ENCODE assay signal across 11 mouse cellular contexts in the genomic region with DNA sequence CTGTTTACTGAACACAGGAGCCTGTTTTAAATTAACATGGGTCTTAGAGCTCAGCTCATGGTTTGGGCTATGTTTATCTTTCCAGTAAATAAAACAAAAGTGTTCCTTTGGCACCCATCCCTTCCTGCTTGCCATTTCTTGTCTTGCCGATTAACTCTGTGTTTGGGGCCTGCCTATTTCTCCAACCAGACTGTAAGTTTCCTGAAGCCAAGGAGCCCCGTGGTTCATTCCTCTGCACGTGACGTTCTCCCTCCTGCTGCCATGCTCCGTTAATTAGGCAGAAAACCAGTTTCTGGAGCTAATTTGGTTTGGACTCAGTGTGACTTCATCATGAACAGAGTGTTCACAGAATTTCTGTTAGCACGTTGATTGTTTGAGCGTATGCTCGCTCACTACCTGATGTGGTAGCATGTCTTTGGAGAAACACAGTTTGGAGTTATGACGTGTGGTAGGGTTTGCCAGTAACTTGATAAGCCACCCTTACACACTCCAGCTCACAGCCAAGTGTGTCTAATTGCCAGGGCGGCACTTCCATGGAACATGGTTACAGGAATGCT.
DNase-seq lines count a peak whose midpoint lies in the region; ATAC-seq and TF ChIP-seq lines count a peak whose summit lies in the region.
"Had no signal": no experiment of that assay in that cellular context is flagged by ENCODE, and none has a peak within 500 bp of the region (broad histone marks: within the 10 kb centered on the region; RNA-seq: fewer than 3 reads in every experiment).

No protein-coding gene starts in this region.

- peaks cover 10% of the 10 kb centered on the region; the same call in 1 of the 2 replicates for H3K79me2 ChIP-seq in liver, adult 2 months (ENCODE audit: control insufficient read depth, insufficient read depth, low read length)

- peak overlapping the region; percentile 60 for H3K27ac ChIP-seq in heart, embryonic 12.5 days (ENCODE audit: poor library complexity, severe bottlenecking)
- H3K27ac ChIP-seq in liver, adult 2 months (replicated peaks; ENCODE audit: insufficient read depth, low read depth, low read length), result 0 out of 2 replicates have a peak overlapping the region, but pooled peaks have one; percentile 45
- H3K27ac ChIP-seq in liver, postnatal 0 days (ENCODE audit: low read depth), result no peak overlapping the region
- peak overlapping the region; percentile 68 for H3K27ac ChIP-seq in embryonic facial prominence, embryonic 14.5 days (replicated peaks; ENCODE audit: low read depth, low read length)
- H3K27ac ChIP-seq in limb, embryonic 10.5 days, result peak overlapping the region; percentile 67
- H3K27ac ChIP-seq: liver, embryonic 14.5 days; midbrain, embryonic 12.5 days had no signal

- DNase-seq in heart, postnatal 36 days, result no peak
- peak; percentile 80 for DNase-seq in liver, adult 2 months (ENCODE audit: extremely low read depth, low read depth, low spot score)
- no peak for DNase-seq in liver, postnatal 0 days
- peak; percentile 58 for DNase-seq in embryonic facial prominence, embryonic 14.5 days (ENCODE audit: low spot score)
- peak; percentile 47 for DNase-seq in limb, embryonic 10.5 days (ENCODE audit: low spot score)
- no peak for DNase-seq in adrenal gland, adult 8-10 months
- DNase-seq in left cerebral cortex, postnatal 4 days, result no peak
- DNase-seq: embryo, embryonic 11 days had no signal

- no peaks in the 10 kb centered on the region for H3K9me3 ChIP-seq in heart, embryonic 12.5 days (replicated peaks)
- H3K9me3 ChIP-seq in liver, postnatal 0 days (ENCODE audit: low read length), result no peaks in the 10 kb centered on the region
- no peaks in the 10 kb centered on the region for H3K9me3 ChIP-seq in embryonic facial prominence, embryonic 14.5 days (ENCODE audit: control insufficient read depth, low read length)
- H3K9me3 ChIP-seq in limb, embryonic 10.5 days (replicated peaks), result no peaks in the 10 kb centered on the region
- H3K9me3 ChIP-seq: midbrain, embryonic 12.5 days had no signal

- no peak for TF ChIP-seq POLR2A in liver, adult 2 months (IDR thresholded peaks at IDR 0.05; ENCODE audit: extremely low read depth, insufficient read depth, low read length)

- no peak overlapping the region for H3K9ac ChIP-seq in heart, embryonic 12.5 days
- no peak overlapping the region for H3K9ac ChIP-seq in liver, adult 2 months (ENCODE audit: low read depth, low read length)
- no peak overlapping the region for H3K9ac ChIP-seq in liver, postnatal 0 days (replicated peaks)
- H3K9ac ChIP-seq in embryonic facial prominence, embryonic 14.5 days (ENCODE audit: low read depth, low read length), result no peak overlapping the region
- H3K9ac ChIP-seq: liver, embryonic 14.5 days; midbrain, embryonic 12.5 days had no signal

- ATAC-seq in heart, embryonic 12.5 days (ENCODE audit: insufficient number of reproducible peaks, low FRiP score), result no peak
- no peak for ATAC-seq in liver, postnatal 0 days
- 0 out of 2 replicates have a peak, but pooled peaks have one; percentile 3 for ATAC-seq in embryonic facial prominence, embryonic 14.5 days (ENCODE audit: low read depth)

- intact Hi-C loops in heart, postnatal 36 days (cut with DNase I), result no loop called here
- intact Hi-C loops in left cerebral cortex, postnatal 4 days (cut with DNase I), result no loop called here

- no peak overlapping the region for H3K4me2 ChIP-seq in heart, embryonic 12.5 days
- no peak overlapping the region for H3K4me2 ChIP-seq in liver, postnatal 0 days (ENCODE audit: low read depth, low read length)
- no peak overlapping the region for H3K4me2 ChIP-seq in embryonic facial prominence, embryonic 14.5 days (ENCODE audit: low read depth, low read length)
- H3K4me2 ChIP-seq: midbrain, embryonic 12.5 days had no signal

- no peaks in the 10 kb centered on the region for H3K27me3 ChIP-seq in heart, embryonic 12.5 days (replicated peaks)
- H3K27me3 ChIP-seq in liver, adult 2 months (ENCODE audit: control insufficient read depth, insufficient read depth, low read length), result no peaks in the 10 kb centered on the region
- H3K27me3 ChIP-seq in liver, postnatal 0 days (ENCODE audit: insufficient read depth, low read length), result no peaks in the 10 kb centered on the region
- no peaks in the 10 kb centered on the region for H3K27me3 ChIP-seq in embryonic facial prominence, embryonic 14.5 days (replicated peaks; ENCODE audit: control insufficient read depth, insufficient read depth, low read length)
- no peaks in the 10 kb centered on the region for H3K27me3 ChIP-seq in limb, embryonic 10.5 days (ENCODE audit: low read depth, poor library complexity, severe bottlenecking)
- H3K27me3 ChIP-seq: midbrain, embryonic 12.5 days had no signal

- H3K4me3 ChIP-seq in heart, embryonic 12.5 days, result no peak overlapping the region
- H3K4me3 ChIP-seq in liver, adult 2 months (ENCODE audit: insufficient read depth, low read depth, low read length), result no peak overlapping the region
- no peak overlapping the region for H3K4me3 ChIP-seq in liver, postnatal 0 days (ENCODE audit: low read depth, low read length)
- H3K4me3 ChIP-seq in embryonic facial prominence, embryonic 14.5 days (ENCODE audit: low read depth, low read length), result no peak overlapping the region
- H3K4me3 ChIP-seq in limb, embryonic 10.5 days, result no peak overlapping the region
- H3K4me3 ChIP-seq: midbrain, embryonic 12.5 days had no signal

- H3K36me3 ChIP-seq in heart, embryonic 12.5 days, result peaks cover 5% of the 10 kb centered on the region
- H3K36me3 ChIP-seq in liver, adult 2 months (ENCODE audit: control insufficient read depth, insufficient read depth, low read length), result peaks cover 5% of the 10 kb centered on the region; the same call in 1 of the 2 replicates
- H3K36me3 ChIP-seq in liver, postnatal 0 days (replicated peaks; ENCODE audit: insufficient read depth, low read length), result peaks cover 9% of the 10 kb centered on the region; the same call in 1 of the 2 replicates
- H3K36me3 ChIP-seq in embryonic facial prominence, embryonic 14.5 days (ENCODE audit: control insufficient read depth, insufficient read depth, low read length), result 0 out of 2 replicates have a peak, but pooled peaks cover 10% of the 10 kb centered on the region
- H3K36me3 ChIP-seq in limb, embryonic 10.5 days, result peaks cover 42% of the 10 kb centered on the region

- TF ChIP-seq CTCF in liver, adult 2 months (IDR thresholded peaks at IDR 0.05; ENCODE audit: low read depth, low read length), result no peak
- TF ChIP-seq CTCF in liver, postnatal 0 days (IDR thresholded peaks at IDR 0.05; ENCODE audit: low read depth), result no peak

- 74% methylated on average over 10 of the region's 10 CpGs for WGBS in heart, embryonic 12.5 days
- WGBS in liver, adult 2 months, result 79% methylated on average over 10 of the region's 10 CpGs
- WGBS in liver, postnatal 0 days (ENCODE audit: insufficient replicate concordance), result 74% methylated on average over 10 of the region's 10 CpGs
- 47% methylated on average over 10 of the region's 10 CpGs for WGBS in embryonic facial prominence, embryonic 14.5 days
- WGBS in limb, embryonic 10.5 days, result 57% methylated on average over 10 of the region's 10 CpGs

- peaks cover 69% of the 10 kb centered on the region for H3K4me1 ChIP-seq in heart, embryonic 12.5 days (replicated peaks)
- H3K4me1 ChIP-seq in liver, adult 2 months (ENCODE audit: control insufficient read depth, insufficient read depth, low read length), result peaks cover 16% of the 10 kb centered on the region
- H3K4me1 ChIP-seq in liver, postnatal 0 days (ENCODE audit: insufficient read depth), result peaks cover 13% of the 10 kb centered on the region
- peaks cover 45% of the 10 kb centered on the region for H3K4me1 ChIP-seq in embryonic facial prominence, embryonic 14.5 days (ENCODE audit: control insufficient read depth, insufficient read depth, low read length)
- peaks cover 78% of the 10 kb centered on the region for H3K4me1 ChIP-seq in limb, embryonic 10.5 days

- TF ChIP-seq EP300 in liver, postnatal 0 days (IDR thresholded peaks at IDR 0.05; ENCODE audit: low read depth), result no peak

Comparison
In these comparisons a context has a peak if more than half of its experiments do, and no peak if none do; other contexts are left out.
1. DNase-seq: peak in liver, adult 2 months (single experiment), embryonic facial prominence, embryonic 14.5 days (single experiment) and limb, embryonic 10.5 days (single experiment); none in heart, postnatal 36 days (0 of 2), liver, postnatal 0 days (single experiment), adrenal gland, adult 8-10 months (single experiment) and left cerebral cortex, postnatal 4 days (single experiment).